Comparison of ENCODE assay signal across 11 mouse cellular contexts in the genomic region with DNA sequence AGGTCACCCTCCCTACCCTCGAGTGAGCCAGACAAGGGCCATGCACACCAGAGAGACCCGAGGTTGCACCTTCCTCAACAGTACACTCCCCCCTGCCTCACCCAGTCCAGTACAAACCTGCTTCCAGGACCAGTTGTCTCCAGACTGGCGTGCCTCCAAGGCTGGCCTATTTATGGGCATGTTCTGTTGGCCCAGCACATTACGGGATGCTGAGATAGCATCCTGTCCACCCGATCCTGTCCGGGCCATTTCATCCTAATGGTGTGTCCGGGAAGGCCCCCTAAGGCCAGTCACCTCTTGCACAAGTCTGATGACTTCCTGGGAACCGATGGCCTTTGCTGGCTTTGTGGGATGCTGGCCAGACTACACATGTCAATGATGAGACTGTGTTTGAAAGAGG. TPM values are rescaled to one million over a fixed set of nuclear protein-coding genes. Genes with fewer than 3 reads are reported as not detected.
DNase-seq lines count a peak whose midpoint lies in the region; ATAC-seq lines count a peak whose summit lies in the region.
"Had no signal": no experiment of that assay in that cellular context is flagged by ENCODE, and none has a peak within 500 bp of the region (broad histone marks: within the 10 kb centered on the region; RNA-seq: fewer than 3 reads in every experiment).

A gene (minus strand): TSS at position 146 of the 400 bp plus-strand sequence.

- no peak within 1 kb of the TSS for H3K4me2 ChIP-seq in kidney, embryonic 14.5 days (replicated peaks; ENCODE audit: low read depth, low read length)
- no peak within 1 kb of the TSS for H3K4me2 ChIP-seq in neural tube, embryonic 15.5 days
- no peak within 1 kb of the TSS for H3K4me2 ChIP-seq in intestine, embryonic 16.5 days (ENCODE audit: low read depth, low read length)
- H3K4me2 ChIP-seq: liver, embryonic 12.5 days had no signal

- no peaks in the 10 kb centered on the region for H3K36me3 ChIP-seq in kidney, embryonic 14.5 days (ENCODE audit: control insufficient read depth, insufficient read depth, low read length)
- H3K36me3 ChIP-seq in neural tube, embryonic 15.5 days, result no peaks in the 10 kb centered on the region
- H3K36me3 ChIP-seq in intestine, embryonic 16.5 days (ENCODE audit: control insufficient read depth, insufficient read depth, low read length), result no peaks in the 10 kb centered on the region
- H3K36me3 ChIP-seq: liver, embryonic 12.5 days had no signal

- H3K9me3 ChIP-seq in kidney, embryonic 14.5 days (ENCODE audit: control insufficient read depth, low read length), result 0 out of 2 replicates have a peak, but pooled peaks cover 2% of the 10 kb centered on the region
- no peaks in the 10 kb centered on the region for H3K9me3 ChIP-seq in neural tube, embryonic 15.5 days (replicated peaks)
- no peaks in the 10 kb centered on the region for H3K9me3 ChIP-seq in intestine, embryonic 16.5 days (ENCODE audit: control insufficient read depth, low read length)
- H3K9me3 ChIP-seq: liver, embryonic 12.5 days had no signal

- no peak within 1 kb of the TSS for H3K4me3 ChIP-seq in kidney, embryonic 14.5 days (ENCODE audit: low read length)
- H3K4me3 ChIP-seq in neural tube, embryonic 15.5 days (replicated peaks), result no peak within 1 kb of the TSS
- no peak within 1 kb of the TSS for H3K4me3 ChIP-seq in intestine, embryonic 16.5 days (ENCODE audit: low read length)
- H3K4me3 ChIP-seq: liver, embryonic 12.5 days had no signal

- 0 out of 2 replicates have a peak, but pooled peaks cover 2% of the 10 kb centered on the region for H3K4me1 ChIP-seq in kidney, embryonic 14.5 days (ENCODE audit: control insufficient read depth, insufficient read depth, low read length)
- peaks cover 15% of the 10 kb centered on the region for H3K4me1 ChIP-seq in neural tube, embryonic 15.5 days
- peaks cover 7% of the 10 kb centered on the region; the same call in 1 of the 2 replicates for H3K4me1 ChIP-seq in intestine, embryonic 16.5 days (ENCODE audit: control insufficient read depth, insufficient read depth, low read length)
- H3K4me1 ChIP-seq: liver, embryonic 12.5 days had no signal

- H3K9ac ChIP-seq in kidney, embryonic 14.5 days (ENCODE audit: low read depth, low read length), result no peak within 1 kb of the TSS
- no peak within 1 kb of the TSS for H3K9ac ChIP-seq in neural tube, embryonic 15.5 days (replicated peaks)
- H3K9ac ChIP-seq in intestine, embryonic 16.5 days (ENCODE audit: low read depth, low read length), result no peak within 1 kb of the TSS
- H3K9ac ChIP-seq: liver, embryonic 12.5 days had no signal

- DNase-seq in kidney, adult 18-20 months, result peak; percentile 47
- peak; percentile 94 for DNase-seq in brain, adult 2 months (ENCODE audit: low read depth, low spot score)
- DNase-seq in heart, adult 18-20 months, result peak; percentile 42
- peak; percentile 71 for DNase-seq in kidney, postnatal 14 days
- DNase-seq in left cerebral cortex, adult 18-20 months (ENCODE audit: low spot score in 2 of 2), result no peak
- DNase-seq: thymus, adult 18-20 months had no signal

- 79% methylated on average over 8 of the region's 8 CpGs for WGBS in kidney, embryonic 14.5 days
- WGBS in neural tube, embryonic 15.5 days, result 72% methylated on average over 8 of the region's 8 CpGs
- WGBS in intestine, embryonic 16.5 days, result 76% methylated on average over 8 of the region's 8 CpGs

- no peaks in the 10 kb centered on the region for H3K27me3 ChIP-seq in kidney, embryonic 14.5 days (ENCODE audit: control insufficient read depth, insufficient read depth, low read length)
- H3K27me3 ChIP-seq in neural tube, embryonic 15.5 days (replicated peaks), result no peaks in the 10 kb centered on the region; the same call in 1 of the 2 replicates
- no peaks in the 10 kb centered on the region for H3K27me3 ChIP-seq in intestine, embryonic 16.5 days (replicated peaks; ENCODE audit: control insufficient read depth, insufficient read depth, low read length)

- no peak within 1 kb of the TSS for H3K27ac ChIP-seq in kidney, embryonic 14.5 days (ENCODE audit: low read depth, low read length)
- no peak within 1 kb of the TSS for H3K27ac ChIP-seq in neural tube, embryonic 15.5 days (replicated peaks)
- H3K27ac ChIP-seq in intestine, embryonic 16.5 days (ENCODE audit: low read length), result no peak within 1 kb of the TSS
- H3K27ac ChIP-seq: liver, embryonic 12.5 days had no signal

- no peak for ATAC-seq in kidney, embryonic 14.5 days (ENCODE audit: low FRiP score, low TSS enrichment)
- ATAC-seq in neural tube, embryonic 15.5 days (ENCODE audit: low FRiP score), result no peak
- no peak for ATAC-seq in intestine, embryonic 16.5 days

RNA-seq across cellular contexts. Expression of the gene that starts here (rescaled TPM):
- polyA plus RNA-seq in kidney, embryonic 14.5 days (2014; fragmentation: Nextera tagmentation; extraction: Ambion mirVana), result 0.47 and 1.8 TPM in 2 replicates
- under 1 TPM; 0.23 to 0.55 TPM for total RNA-seq in heart, adult 18-20 months (2021)
- polyA plus RNA-seq in neural tube, embryonic 15.5 days (2015; fragmentation: Nextera tagmentation; extraction: Ambion mirVana), result 1.2 and 1.5 TPM in 2 replicates
- polyA plus RNA-seq in intestine, embryonic 16.5 days (2015; fragmentation: Nextera tagmentation; extraction: Ambion mirVana), result 0.35 and 0.56 TPM in 2 replicates
- total RNA-seq in left cerebral cortex, adult 18-20 months (2021), result 1 to 10 TPM; 1.4 to 1.6 TPM
- total RNA-seq: neutrophil, adult 5-6 weeks had no signal
- polyA plus RNA-seq: liver, embryonic 12.5 days had no signal

Comparison
In these comparisons a context has a peak if more than half of its experiments do, and no peak if none do; other contexts are left out.
1. Peak in DNase-seq in heart, adult 18-20 months; RNA of the gene not detected or under 1 TPM.
2. DNase-seq: peak in kidney, adult 18-20 months (single experiment), brain, adult 2 months (single experiment) and kidney, postnatal 14 days (single experiment); none in left cerebral cortex, adult 18-20 months (0 of 2).